Mouse (Mus musculus): ENCODE measurements around the gene Tspyl1. TPM values are rescaled to one million over a fixed set of nuclear protein-coding genes. Genes with fewer than 3 reads are reported as not detected.

Gene Tspyl1
- total RNA-seq, 2 experiments from 2014 or later, result 29.5 to 36.7 TPM

GRCm38 (mm10) chr10:34297980-34298753, 16.2 kb downstream of the Tspyl1 start:
- ATAC-seq (replicated peaks; ENCODE audit: poor library complexity), result no peak

GRCm38 (mm10) chr10:34300368-34300767, 18.4 kb downstream of the Tspyl1 start:
- ATAC-seq (replicated peaks; ENCODE audit: poor library complexity), result no peak

DNA sequence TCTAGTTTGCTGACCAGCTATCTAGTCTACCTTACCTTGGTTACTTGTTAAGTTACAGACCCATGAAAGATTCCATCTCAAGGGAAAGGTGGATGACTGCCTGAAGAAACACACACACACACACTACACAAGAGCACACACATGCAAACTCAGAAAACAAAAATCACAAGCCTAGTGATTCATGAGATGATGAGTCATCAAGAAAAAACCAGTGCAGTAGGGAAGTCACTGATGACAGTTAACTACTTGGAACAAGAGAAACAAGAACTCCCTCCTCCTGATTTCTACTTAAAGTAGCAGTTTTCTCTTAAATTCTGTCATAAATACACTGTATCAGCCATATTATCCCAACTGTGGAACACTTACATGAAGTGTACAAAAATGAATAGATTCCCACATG, 25.1 kb downstream of the Tspyl1 start:
- ATAC-seq (replicated peaks; ENCODE audit: poor library complexity), result 0 out of 2 replicates have a peak, but pooled peaks have one; percentile 20

- ATAC-seq (replicated peaks; ENCODE audit: poor library complexity), result no peak
These were observed 28.1 kb downstream of the Tspyl1 start for GRCm38 (mm10) chr10:34309915-34310685.

DNA sequence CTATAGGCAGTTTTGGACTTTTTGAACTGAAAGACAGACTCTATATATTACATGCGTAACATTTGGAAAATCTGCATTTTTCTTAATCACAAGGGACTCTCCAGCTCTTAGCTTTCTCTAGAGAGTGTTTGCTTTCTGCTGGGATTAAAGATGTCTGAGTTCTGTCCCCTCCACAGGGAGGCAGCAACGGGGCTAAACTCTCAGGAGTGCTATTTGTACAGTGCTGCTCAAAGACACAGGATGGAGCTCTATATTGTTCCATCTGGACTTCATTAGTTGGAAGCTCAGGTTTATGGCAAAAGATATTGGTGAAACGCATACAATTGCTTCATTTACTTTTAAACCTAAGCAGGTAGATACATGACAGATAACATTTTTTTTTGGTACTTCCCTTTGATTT, 30.5 kb downstream of the Tspyl1 start:
- ATAC-seq (replicated peaks; ENCODE audit: poor library complexity), result no peak

- ATAC-seq (replicated peaks; ENCODE audit: poor library complexity), result peak; percentile 17; the same call in 1 of the 2 replicates
These were observed 34.7 kb downstream of the Tspyl1 start for GRCm38 (mm10) chr10:34316571-34317216.

DNA sequence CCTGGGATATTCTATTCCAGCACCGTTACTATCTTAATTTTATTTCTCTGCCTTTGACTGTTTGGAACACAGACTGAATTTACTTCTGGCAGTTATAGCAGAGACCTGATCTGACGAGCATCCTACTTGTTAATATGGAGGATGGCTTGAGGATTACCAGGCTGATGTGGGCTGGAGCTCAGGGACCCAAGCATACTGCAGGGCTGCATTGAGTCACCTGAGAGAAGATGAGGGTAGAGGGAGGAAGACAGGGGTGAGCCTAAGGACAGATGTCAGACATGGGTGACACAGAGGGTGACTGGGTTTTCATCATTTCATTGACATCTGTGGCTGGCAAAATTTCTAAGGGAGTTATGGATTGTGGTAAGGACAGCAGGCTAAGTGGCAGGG, 35.2 kb downstream of the Tspyl1 start:
- ATAC-seq (replicated peaks; ENCODE audit: poor library complexity), result no peak

GRCm38 (mm10) chr10:34320809-34321208, 38.8 kb downstream of the Tspyl1 start:
- no peak for ATAC-seq (replicated peaks; ENCODE audit: poor library complexity)

DNA sequence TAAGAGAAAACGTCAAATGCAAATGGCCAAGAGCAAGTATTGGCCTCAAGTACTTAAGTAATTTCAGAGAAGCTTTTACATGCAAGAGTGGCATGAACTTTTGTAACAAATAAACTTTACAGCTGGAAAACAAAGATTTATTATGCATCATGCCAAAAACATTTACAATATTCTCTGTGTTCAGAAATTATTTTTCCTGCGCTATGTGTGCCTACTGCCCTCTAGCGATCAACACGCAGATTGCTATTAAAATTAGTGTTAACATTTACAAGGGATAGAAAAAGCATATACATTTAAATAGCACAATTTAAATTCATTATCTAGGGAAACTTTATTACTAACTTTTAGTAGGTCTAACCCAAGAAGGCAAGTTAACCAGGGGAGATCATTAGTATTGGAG, 44.7 kb downstream of the Tspyl1 start:
- peak; percentile 85 for ATAC-seq (replicated peaks; ENCODE audit: poor library complexity)

- no peak for ATAC-seq (replicated peaks; ENCODE audit: poor library complexity)
These were observed 45.2 kb downstream of the Tspyl1 start for GRCm38 (mm10) chr10:34327144-34327543.

DNA sequence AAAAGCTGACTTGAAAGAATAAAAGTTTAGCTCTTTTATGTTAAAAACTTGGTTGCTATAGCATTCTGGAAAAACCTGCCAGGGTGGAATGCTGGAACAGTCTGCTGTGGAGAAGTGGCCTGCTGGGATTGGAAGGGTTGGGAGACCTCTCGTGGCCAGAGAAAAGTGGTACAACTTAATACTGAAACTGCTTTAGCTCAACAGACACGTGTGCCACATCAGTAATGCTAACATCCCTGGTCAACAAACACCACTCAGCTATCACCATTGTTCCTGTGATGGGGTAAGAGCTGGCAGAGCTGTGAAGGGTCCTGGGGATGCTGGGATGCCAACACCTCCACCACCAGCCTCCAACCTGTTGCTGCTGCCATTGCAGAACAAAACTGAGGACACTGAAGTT, 46.3 kb downstream of the Tspyl1 start:
- peak; percentile 86 for ATAC-seq (replicated peaks; ENCODE audit: poor library complexity)

Other genes starting within 250 kb of the Tspyl1 start
- not detected in 2 replicates for gene Trappc3l, start 244.6 kb upstream of the Tspyl1 start, total RNA-seq (2015)
- gene Trappc3l, start 244.6 kb upstream of the Tspyl1 start, total RNA-seq (2017), result not detected in 2 replicates
- gene Calhm4, start 237.9 kb upstream of the Tspyl1 start, total RNA-seq (2015), result not detected in 2 replicates
- gene Calhm4, start 237.9 kb upstream of the Tspyl1 start, total RNA-seq (2017), result not detected in 2 replicates
- not detected in 2 replicates for gene Calhm5, start 185.7 kb upstream of the Tspyl1 start, total RNA-seq (2015)
- not detected in 2 replicates for gene Calhm5, start 185.7 kb upstream of the Tspyl1 start, total RNA-seq (2017)
- gene Calhm6, start 154.2 kb upstream of the Tspyl1 start, total RNA-seq (2015), result 3.4 and 3.8 TPM in 2 replicates
- 2.6 and 3.5 TPM in 2 replicates for gene Calhm6, start 154.2 kb upstream of the Tspyl1 start, total RNA-seq (2017)
- gene Dse, start 74.5 kb upstream of the Tspyl1 start, total RNA-seq (2015), result 1.1 and 1.3 TPM in 2 replicates
- 0.79 and 0.91 TPM in 2 replicates for gene Dse, start 74.5 kb upstream of the Tspyl1 start, total RNA-seq (2017)
- gene Tspyl4, start 15.3 kb downstream of the Tspyl1 start, total RNA-seq (2015), result 3.2 and 3.6 TPM in 2 replicates
- 1.0 and 1.8 TPM in 2 replicates for gene Tspyl4, start 15.3 kb downstream of the Tspyl1 start, total RNA-seq (2017)
- not detected in 2 replicates for gene Col10a1, start 107.8 kb downstream of the Tspyl1 start, total RNA-seq (2015)
- gene Col10a1, start 107.8 kb downstream of the Tspyl1 start, total RNA-seq (2017), result not detected in 2 replicates
- 27.3 and 31.8 TPM in 2 replicates for gene Nt5dc1, start 136.4 kb downstream of the Tspyl1 start, total RNA-seq (2015)
- 25.3 and 26.5 TPM in 2 replicates for gene Nt5dc1, start 136.4 kb downstream of the Tspyl1 start, total RNA-seq (2017)
- gene Frk, start 201.2 kb downstream of the Tspyl1 start, total RNA-seq (2015), result not detected in 2 replicates
- gene Frk, start 201.2 kb downstream of the Tspyl1 start, total RNA-seq (2017), result 0.10 TPM in 1 of 2 replicates, not detected in the other

Measured in megakaryocyte progenitor cell, adult 5-6 weeks (primary cell).